Mouse (Mus musculus) adrenal gland, postnatal 4 days (tissue): ENCODE data around the gene Ubxn10. TPM values are rescaled to one million over a fixed set of nuclear protein-coding genes. Genes with fewer than 3 reads are reported as not detected.

Source experiments
- DNase-seq, 2 experiments: peaks; one replicate each; pipeline ENCODE4 v3.0.0; 2021 to 2022; ENCODE audit warnings: low spot score in 2 of 2, mixed read lengths in 2 of 2
- total RNA-seq, 2 experiments: library from RNA; stranded (reverse); gene quantifications; 2 replicates each; pipeline ENCODE4 v1.2.3; 2021

Ubxn10 gene
- total RNA-seq, 2 experiments from 2014 or later = 1.8 to 2.4 TPM

- no peak for DNase-seq
Measured at GRCm38 (mm10) chr4:138702528-138702927, 34.4 kb downstream of the Ubxn10 start.

- no peak for DNase-seq
Measured at GRCm38 (mm10) chr4:138702031-138702430, 34.9 kb downstream of the Ubxn10 start.

GRCm38 (mm10) chr4:138701111-138701510, 35.9 kb downstream of the Ubxn10 start:
- no peak for DNase-seq

- no peak for DNase-seq
Measured at GRCm38 (mm10) chr4:138700184-138700982, 36.6 kb downstream of the Ubxn10 start.

- DNase-seq = no peak
Measured at GRCm38 (mm10) chr4:138698296-138698695, 38.7 kb downstream of the Ubxn10 start.

GRCm38 (mm10) chr4:138697166-138697860, 39.7 kb downstream of the Ubxn10 start:
- no peak for DNase-seq

- no peak for DNase-seq
Measured at GRCm38 (mm10) chr4:138696720-138697119, 40.2 kb downstream of the Ubxn10 start.

- no peak for DNase-seq
Measured at GRCm38 (mm10) chr4:138693043-138693692, 43.8 kb downstream of the Ubxn10 start.

GRCm38 (mm10) chr4:138691443-138692181, 45.4 kb downstream of the Ubxn10 start:
- no peak for DNase-seq

GRCm38 (mm10) chr4:138690561-138690960, 46.4 kb downstream of the Ubxn10 start:
- DNase-seq = no peak

GRCm38 (mm10) chr4:138689094-138689512, 47.9 kb downstream of the Ubxn10 start:
- DNase-seq = no peak

GRCm38 (mm10) chr4:138685813-138686212, 51.2 kb downstream of the Ubxn10 start:
- no peak for DNase-seq

GRCm38 (mm10) chr4:138682760-138683159, 54.2 kb downstream of the Ubxn10 start:
- DNase-seq = no peak

- no peak for DNase-seq
Measured at GRCm38 (mm10) chr4:138680124-138680523, 56.8 kb downstream of the Ubxn10 start.

- DNase-seq = no peak
Measured at GRCm38 (mm10) chr4:138677579-138677978, 59.4 kb downstream of the Ubxn10 start.

GRCm38 (mm10) chr4:138676480-138676879, 60.5 kb downstream of the Ubxn10 start:
- no peak for DNase-seq

- DNase-seq = no peak
Measured at GRCm38 (mm10) chr4:138672160-138672559, 64.8 kb downstream of the Ubxn10 start.

- DNase-seq = no peak
Measured at GRCm38 (mm10) chr4:138670093-138670889, 66.7 kb downstream of the Ubxn10 start.

- no peak for DNase-seq
Measured at GRCm38 (mm10) chr4:138666521-138666920, 70.4 kb downstream of the Ubxn10 start.

- DNase-seq = no peak
Measured at GRCm38 (mm10) chr4:138659936-138660602, 76.9 kb downstream of the Ubxn10 start.
